Mouse (Mus musculus) liver, postnatal 0 days (tissue): ENCODE measurements around the gene Hltf.

Source experiments
- CTCF ChIP-seq: sonication (generic); IDR thresholded peaks from 2 replicates; pipeline ENCODE4 v1.5.1; 2016; ENCODE audit warnings: antibody characterized with exemption, low read depth
- EP300 ChIP-seq: IDR thresholded peaks from 2 replicates; pipeline ENCODE4 v1.6.1; 2016; ENCODE audit warnings: antibody characterized with exemption, low read depth, mild to moderate bottlenecking

GRCm38 (mm10) chr3:20141240-20141639 lies 83.6 kb downstream of the Hltf start:
- TF ChIP-seq CTCF (no peak), EP300 (no peak)
